Mouse (Mus musculus) lung, adult 2 months (tissue): ENCODE data around the gene Cyb561d2.

Source experiments
- CTCF ChIP-seq: fragments of 200-500 bp; IDR thresholded peaks from 2 replicates; pipeline ENCODE4 v1.5.1; 2011; ENCODE audit warnings: mild to moderate bottlenecking, low read length, control low read depth; ENCODE audit not compliant: insufficient read depth
- POLR2A ChIP-seq: fragments of 200-500 bp; IDR thresholded peaks from 2 replicates; pipeline ENCODE4 v1.6.1; 2011; ENCODE audit warnings: low read depth, mild to moderate bottlenecking, control low read depth, low read length, borderline replicate concordance; ENCODE audit errors: extremely low read depth

- TF ChIP-seq CTCF, result no peak
- no peak for TF ChIP-seq POLR2A
These were observed 13.7 kb upstream of the Cyb561d2 start for GRCm38 (mm10) chr9:107555701-107556100.
